Mouse (Mus musculus) lung, postnatal 14 days (tissue): Measurements from ENCODE around the gene Oasl1.

ENCODE experiments used
- DNase-seq: peaks from one replicate; pipeline ENCODE4 v3.0.0; 2021

The Oasl1 gene

DNA sequence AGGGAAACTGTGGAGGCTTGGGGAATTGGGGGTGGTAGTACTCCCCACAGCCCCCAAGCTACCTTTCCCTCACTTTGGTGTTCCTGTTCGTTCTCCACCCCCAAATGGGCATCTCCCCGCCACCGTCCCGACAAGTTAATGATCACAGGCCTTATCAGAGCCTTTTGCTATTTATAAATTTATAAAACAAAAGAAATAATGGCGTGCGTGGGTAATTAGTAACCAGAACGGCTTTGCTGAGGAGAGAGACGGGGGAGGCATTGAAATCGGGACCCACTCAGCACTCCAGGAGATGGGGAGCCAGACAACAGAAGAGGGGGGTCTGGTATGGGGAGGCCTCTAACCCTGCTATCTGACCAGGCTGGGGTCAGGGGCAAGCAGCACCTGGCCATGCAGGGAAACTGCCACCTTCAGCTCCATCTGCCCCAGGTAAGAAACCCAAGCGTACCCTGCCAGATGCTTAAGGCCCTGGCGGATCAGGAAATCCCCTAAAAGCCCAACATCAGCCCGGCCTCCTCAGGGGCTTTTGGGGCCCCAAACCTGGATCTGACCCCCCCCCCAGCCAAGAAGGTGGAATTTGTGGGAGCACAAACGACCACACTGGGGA, 46.7 kb downstream of the Oasl1 start:
- DNase-seq, result no peak

DNA sequence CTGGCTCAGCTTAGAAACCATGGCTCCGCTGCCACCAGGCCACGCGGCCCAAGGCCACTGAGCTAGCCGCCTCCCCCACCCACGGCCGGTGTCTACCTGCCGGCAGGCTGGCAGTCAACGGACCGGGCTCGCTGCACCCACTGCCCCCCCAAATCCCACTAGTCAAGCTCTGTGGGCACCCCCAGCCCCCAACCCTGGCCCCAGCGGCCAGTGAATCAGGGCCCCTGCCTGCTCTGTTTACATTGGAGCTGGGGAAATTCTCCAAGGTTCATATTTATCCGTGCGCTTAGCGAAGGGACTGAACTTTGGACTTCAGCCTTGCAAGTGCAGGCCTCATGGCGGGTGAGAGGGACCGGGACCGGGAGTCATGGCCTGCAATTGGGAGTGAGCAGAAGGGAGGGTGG, 47.8 kb downstream of the Oasl1 start, which contains the start of gene Hnf1a:
Hnf1a (minus strand) TSS at position 271 of the 404 bp plus-strand sequence.
- no peak for DNase-seq

DNA sequence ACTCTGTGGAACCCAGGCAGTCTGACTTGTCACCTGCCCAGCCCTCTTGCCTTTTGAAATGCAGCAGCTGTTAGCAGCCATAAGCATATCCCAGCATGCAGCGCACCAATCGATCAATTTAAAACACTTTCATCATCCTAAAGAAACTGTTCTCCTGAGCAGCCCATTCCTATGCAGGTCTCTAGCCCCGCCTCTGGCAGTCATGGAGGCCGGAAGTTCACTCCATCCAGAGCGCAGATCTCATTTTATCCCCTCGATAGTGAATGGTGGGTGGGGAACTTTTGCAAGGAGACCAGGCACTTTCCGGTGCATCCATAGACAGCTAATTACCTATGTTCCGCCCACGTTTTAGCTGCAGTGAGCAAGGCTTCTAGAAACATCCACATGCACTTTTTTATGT, 49.2 kb downstream of the Oasl1 start:
- no peak for DNase-seq

- DNase-seq, result no peak
Observed at GRCm38 (mm10) chr5:114973131-114973530, 50.1 kb downstream of the Oasl1 start.

- DNase-seq, result no peak
Observed at GRCm38 (mm10) chr5:114976935-114977334, 53.9 kb downstream of the Oasl1 start.

- no peak for DNase-seq
Observed at GRCm38 (mm10) chr5:114978473-114978872, 55.4 kb downstream of the Oasl1 start.

GRCm38 (mm10) chr5:114978888-114979249, 55.8 kb downstream of the Oasl1 start:
- DNase-seq, result no peak

DNA sequence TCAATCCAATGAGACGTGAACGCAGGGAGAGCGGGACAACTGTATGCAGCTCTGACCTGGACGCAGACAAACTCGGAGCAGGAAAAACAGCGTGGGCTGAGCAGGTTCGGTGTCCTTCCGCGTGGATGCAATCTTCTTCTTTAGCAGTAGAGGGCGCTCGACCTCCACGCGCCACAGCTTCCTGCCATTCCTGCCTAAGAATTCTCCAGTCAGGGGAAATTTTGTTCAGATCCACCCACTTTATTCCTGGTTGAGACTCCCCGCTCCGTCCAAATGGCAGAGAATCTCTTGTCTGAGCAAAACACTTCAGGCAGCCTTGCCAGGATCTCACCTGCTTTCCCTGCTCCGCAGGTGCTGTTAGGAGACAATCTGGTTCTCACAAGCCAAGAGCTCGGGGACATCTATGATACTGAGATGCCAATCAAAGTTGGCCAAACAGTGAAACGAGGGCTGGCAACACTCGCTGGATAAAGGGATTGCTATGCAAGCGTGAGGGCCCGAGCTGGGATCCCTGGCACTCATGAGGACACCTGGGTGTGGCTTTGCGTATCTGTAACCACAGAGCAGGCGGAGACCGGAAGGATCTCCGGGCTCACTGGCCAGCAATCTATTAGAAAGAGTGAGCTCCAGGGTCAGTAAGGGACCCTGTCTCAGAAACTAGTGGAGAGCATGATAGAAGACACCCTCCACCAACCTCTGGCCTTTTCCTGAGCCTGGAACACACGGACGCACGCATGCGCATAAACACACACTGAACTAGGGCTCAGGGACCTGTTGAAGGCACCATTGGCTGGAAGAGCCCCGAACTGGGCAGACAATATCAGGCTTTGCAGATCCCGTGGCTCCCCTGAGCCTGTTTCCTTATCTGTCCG, 56.4 kb downstream of the Oasl1 start:
- DNase-seq, result peak; percentile 72

DNA sequence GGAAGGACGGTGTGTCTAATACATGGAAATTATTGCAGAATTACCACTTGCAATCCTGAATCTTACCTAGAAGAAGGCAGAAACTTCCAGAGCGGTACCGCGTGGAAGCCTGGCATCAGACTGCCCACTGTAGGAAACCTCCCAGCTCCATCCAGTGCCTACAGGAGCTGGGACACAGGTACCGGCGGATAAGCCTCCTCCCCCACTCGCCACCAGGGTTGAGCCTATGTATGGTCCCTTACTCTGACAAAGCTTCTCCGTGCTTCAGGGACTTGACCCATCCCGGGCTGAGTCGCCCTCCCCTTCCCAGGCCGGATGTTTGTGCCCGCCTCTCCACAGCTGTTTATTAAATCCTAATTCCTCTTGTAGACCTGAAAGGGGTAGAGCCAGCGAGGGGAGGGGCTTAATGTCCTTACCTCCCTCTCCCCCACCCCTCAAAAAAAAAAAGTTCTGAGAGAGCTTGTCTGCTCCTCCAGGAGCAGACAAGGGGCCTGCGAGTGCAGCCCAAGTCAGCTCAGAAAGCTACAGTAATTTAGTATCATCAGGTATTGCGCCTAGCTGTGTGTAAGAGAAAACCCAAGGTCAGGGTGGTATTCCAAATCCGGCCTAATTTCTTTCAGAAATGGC, 57.2 kb downstream of the Oasl1 start:
- DNase-seq, result peak; percentile 34

DNA sequence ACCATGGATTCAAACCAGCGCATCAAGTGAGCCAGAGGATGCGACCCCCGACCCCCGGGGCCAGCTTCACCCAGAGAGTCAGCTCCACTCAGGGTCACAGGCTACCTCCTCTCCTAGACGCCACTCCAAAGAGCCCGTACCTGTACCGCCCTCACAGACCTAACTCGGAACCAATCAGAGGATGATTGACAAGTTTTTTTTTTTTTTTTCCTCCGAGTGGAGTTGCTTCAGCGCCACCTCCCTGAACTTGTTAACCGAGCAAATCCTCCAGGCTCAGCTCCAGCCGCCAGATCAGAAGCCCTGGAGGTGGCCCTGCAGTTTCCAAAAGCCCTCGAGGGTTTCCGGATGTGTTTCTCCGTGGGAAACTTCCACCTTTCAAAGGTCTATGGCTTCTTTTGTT, 59.0 kb downstream of the Oasl1 start:
- DNase-seq, result no peak

DNA sequence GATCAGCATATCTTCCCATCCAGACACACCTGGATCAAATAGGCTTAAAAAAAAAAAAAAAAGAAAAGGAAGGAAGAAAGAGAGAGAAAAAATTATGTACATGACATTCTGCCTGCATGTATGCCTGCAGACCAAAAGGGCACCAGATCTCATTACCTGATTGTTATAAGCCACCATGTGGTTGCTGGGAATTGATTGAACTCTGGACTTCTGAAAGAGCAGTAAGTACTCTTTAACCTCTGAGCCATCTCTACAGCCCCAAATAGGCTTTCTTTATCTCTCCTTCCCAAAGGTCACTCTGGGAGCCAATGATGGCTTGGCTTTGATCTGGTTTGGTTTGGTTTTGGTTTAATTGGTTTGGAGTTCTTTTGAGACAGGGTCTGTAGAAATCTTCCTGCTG, 62.0 kb downstream of the Oasl1 start:
- DNase-seq, result no peak
